Mouse (Mus musculus): Measurements from ENCODE around the gene Tmed9. TPM values are rescaled to one million over a fixed set of nuclear protein-coding genes. Genes with fewer than 3 reads are reported as not detected.
"Not testable (repeated sequence)": the region's sequence is repeated elsewhere in the genome, so short reads cannot be mapped to it uniquely, and the experiment has no call there.

The Tmed9 gene
- polyA plus RNA-seq, 1 experiment = 90.3 TPM

DNA sequence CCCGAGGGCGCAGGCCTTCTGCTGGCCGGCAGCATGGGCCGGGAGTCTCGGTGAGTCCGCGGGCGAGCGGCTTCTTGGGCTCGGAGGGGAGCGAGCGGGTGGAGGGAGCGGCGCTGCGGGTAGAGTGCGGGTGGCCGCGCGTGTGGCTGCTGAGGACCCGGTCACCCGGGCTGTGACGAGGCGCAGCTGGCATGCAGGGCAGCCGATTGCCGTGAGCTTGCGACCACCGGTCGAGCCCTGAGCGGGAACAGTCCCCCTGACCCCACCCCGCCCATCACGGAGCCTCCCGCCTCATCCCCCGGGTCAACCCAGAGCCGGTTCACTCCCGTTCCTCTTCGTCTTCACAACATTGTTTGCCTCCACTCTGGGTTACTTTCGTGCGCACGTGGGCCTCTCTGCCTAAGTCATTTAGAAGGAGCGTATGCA lies 61.6 kb downstream of the Tmed9 start:
- TF ChIP-seq POLR2A (IDR thresholded peaks at IDR 0.05; ENCODE audit: borderline replicate concordance, low read depth, low read length) (no peak), CTCF (IDR thresholded peaks at IDR 0.05; ENCODE audit: low read depth, low read length) (no peak)
- Histone ChIP-seq H3K27ac (ENCODE audit: insufficient read depth, low read depth, low read length) (0 out of 2 replicates have a peak overlapping the region, but pooled peaks have one; percentile 19), H3K4me3 (ENCODE audit: insufficient read depth, low read length) (peak overlapping the region; percentile 97), H3K4me1 (ENCODE audit: control insufficient read depth, insufficient read depth, low read length) (peaks cover 7% of the 10 kb centered on the region)

DNA sequence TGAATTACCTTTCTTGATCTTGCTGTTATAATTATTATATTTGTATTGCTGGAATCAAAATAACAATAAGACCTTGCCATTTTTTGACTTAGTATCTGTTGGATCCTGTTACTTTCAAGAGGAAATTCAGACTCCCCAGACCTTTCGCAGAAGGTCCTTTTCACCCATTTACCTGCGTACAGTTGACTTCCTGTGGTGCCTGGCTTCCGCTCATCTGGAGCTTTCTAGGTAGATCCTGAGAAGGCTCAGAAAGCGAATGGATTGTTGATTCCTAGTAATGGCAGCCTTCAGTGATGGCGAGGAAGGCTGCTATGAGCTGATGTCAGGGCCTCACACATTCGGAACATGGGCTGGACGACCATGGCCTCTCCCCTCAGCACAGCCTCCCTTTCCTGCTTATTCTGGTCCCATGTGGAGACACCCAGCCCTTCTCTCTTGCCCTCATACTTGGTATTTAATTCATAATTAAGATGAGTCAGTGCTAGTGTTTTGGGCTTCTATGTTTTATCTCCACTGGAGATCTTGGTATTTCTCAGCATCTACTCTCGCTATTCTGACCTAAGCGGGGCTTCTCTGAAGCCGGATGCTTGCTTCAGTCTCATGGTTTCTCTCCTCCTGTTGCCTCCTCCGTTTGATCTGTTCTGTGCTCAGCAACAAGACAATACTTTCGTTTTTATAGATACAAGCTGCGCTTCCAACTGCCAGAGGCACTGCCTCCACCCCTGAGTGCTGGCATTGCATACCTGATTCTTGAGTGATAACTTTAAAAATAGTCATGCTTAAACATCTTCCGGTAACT lies 62.9 kb downstream of the Tmed9 start:
- peaks cover 7% of the 10 kb centered on the region for H3K4me1 ChIP-seq (ENCODE audit: control insufficient read depth, insufficient read depth, low read length)
- peak overlapping the region; percentile 97; the same call in 1 of the 2 replicates for H3K4me3 ChIP-seq (ENCODE audit: insufficient read depth, low read length)
- no peak overlapping the region for H3K27ac ChIP-seq (ENCODE audit: insufficient read depth, low read depth, low read length)
- TF ChIP-seq CTCF (IDR thresholded peaks at IDR 0.05; ENCODE audit: low read depth, low read length) (no peak), POLR2A (IDR thresholded peaks at IDR 0.05; ENCODE audit: borderline replicate concordance, low read depth, low read length) (no peak)

DNA sequence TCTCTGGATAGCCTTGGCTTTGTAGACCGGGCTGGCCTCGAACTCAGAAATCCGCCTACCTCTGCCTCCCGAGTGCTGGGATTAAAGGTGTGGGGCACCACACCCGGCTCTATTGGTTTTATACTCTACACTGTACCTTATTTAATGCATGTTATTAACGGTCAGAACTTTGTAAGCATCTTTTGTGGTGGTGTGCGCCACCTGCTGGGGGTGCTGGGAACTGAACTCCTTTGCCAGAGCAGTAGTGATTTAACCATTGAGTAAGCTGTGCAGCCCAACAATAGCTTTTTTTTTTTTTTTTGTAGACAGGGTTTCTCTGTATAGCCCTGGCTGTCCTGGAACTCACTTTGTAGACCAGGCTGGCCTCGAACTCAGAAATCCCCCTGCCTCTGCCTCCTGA lies 66.9 kb downstream of the Tmed9 start:
- TF ChIP-seq CTCF (IDR thresholded peaks at IDR 0.05; ENCODE audit: low read depth, low read length) = peak; percentile 78
- H3K4me1 ChIP-seq (ENCODE audit: control insufficient read depth, insufficient read depth, low read length); H3K4me3 ChIP-seq (ENCODE audit: insufficient read depth, low read length); H3K27ac ChIP-seq (ENCODE audit: insufficient read depth, low read depth, low read length): not testable (repeated sequence)

DNA sequence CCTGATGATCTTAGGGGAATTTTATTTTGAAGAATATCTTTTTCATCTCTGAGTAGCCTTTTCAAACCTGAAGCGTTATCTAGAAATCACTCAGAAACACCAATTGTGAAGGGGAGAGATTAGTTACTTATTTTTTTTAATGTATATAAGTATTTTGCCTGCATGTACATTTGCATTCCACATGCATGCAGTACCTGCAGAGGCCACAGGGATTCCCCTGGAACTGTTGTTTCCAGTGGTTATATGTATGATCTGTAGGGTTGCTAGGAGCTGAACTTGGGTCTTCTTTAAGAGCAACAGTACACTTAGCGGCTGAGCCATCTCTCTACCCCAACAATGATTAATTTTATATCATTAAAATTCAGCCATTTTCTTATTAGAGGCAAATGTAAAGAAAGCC lies 71.0 kb downstream of the Tmed9 start:
- H3K4me3 ChIP-seq (ENCODE audit: insufficient read depth, low read length) = no peak overlapping the region
- H3K4me1 ChIP-seq (ENCODE audit: control insufficient read depth, insufficient read depth, low read length) = no peaks in the 10 kb centered on the region
- TF ChIP-seq POLR2A (IDR thresholded peaks at IDR 0.05; ENCODE audit: borderline replicate concordance, low read depth, low read length) (no peak), CTCF (IDR thresholded peaks at IDR 0.05; ENCODE audit: low read depth, low read length) (no peak)
- H3K27ac ChIP-seq (ENCODE audit: insufficient read depth, low read depth, low read length) = no peak overlapping the region

Other genes with a start within 250 kb of the Tmed9 start
- gene Mxd3, start 243.9 kb upstream of the Tmed9 start, polyA plus RNA-seq (2012; ENCODE audit: insufficient read depth, insufficient read length, missing spikeins) = 8.6 and 8.8 TPM in 2 replicates
- 94.1 and 94.6 TPM in 2 replicates for gene Lman2, start 210.9 kb upstream of the Tmed9 start, polyA plus RNA-seq (2012; ENCODE audit: insufficient read depth, insufficient read length, missing spikeins)
- 34.7 and 39.1 TPM in 2 replicates for gene Rgs14, start 204.0 kb upstream of the Tmed9 start, polyA plus RNA-seq (2012; ENCODE audit: insufficient read depth, insufficient read length, missing spikeins)
- gene Slc34a1, start 175.5 kb upstream of the Tmed9 start, polyA plus RNA-seq (2012; ENCODE audit: insufficient read depth, insufficient read length, missing spikeins) = not detected in 2 replicates
- not detected in 2 replicates for gene Pfn3, start 158.5 kb upstream of the Tmed9 start, polyA plus RNA-seq (2012; ENCODE audit: insufficient read depth, insufficient read length, missing spikeins)
- not detected in 2 replicates for gene F12, start 146.9 kb upstream of the Tmed9 start, polyA plus RNA-seq (2012; ENCODE audit: insufficient read depth, insufficient read length, missing spikeins)
- 42.1 and 43.0 TPM in 2 replicates for gene Grk6, start 128.7 kb upstream of the Tmed9 start, polyA plus RNA-seq (2012; ENCODE audit: insufficient read depth, insufficient read length, missing spikeins)
- not detected in 2 replicates for gene Prr7, start 109.5 kb upstream of the Tmed9 start, polyA plus RNA-seq (2012; ENCODE audit: insufficient read depth, insufficient read length, missing spikeins)
- 0.62 and 1.2 TPM in 2 replicates for gene Dbn1, start 85.6 kb upstream of the Tmed9 start, polyA plus RNA-seq (2012; ENCODE audit: insufficient read depth, insufficient read length, missing spikeins)
- 6.0 TPM in 2 replicates for gene Pdlim7, start 60.1 kb upstream of the Tmed9 start, polyA plus RNA-seq (2012; ENCODE audit: insufficient read depth, insufficient read length, missing spikeins)
- gene Dok3, start 44.4 kb upstream of the Tmed9 start, polyA plus RNA-seq (2012; ENCODE audit: insufficient read depth, insufficient read length, missing spikeins) = 87.8 and 94.2 TPM in 2 replicates
- gene Ddx41, start 37.1 kb upstream of the Tmed9 start, polyA plus RNA-seq (2012; ENCODE audit: insufficient read depth, insufficient read length, missing spikeins) = 39.1 and 39.8 TPM in 2 replicates
- 45.6 and 47.6 TPM in 2 replicates for gene Fam193b, start 2.6 kb upstream of the Tmed9 start, polyA plus RNA-seq (2012; ENCODE audit: insufficient read depth, insufficient read length, missing spikeins)
- 25.2 and 27.5 TPM in 2 replicates for gene B4galt7, start 26.2 kb downstream of the Tmed9 start, polyA plus RNA-seq (2012; ENCODE audit: insufficient read depth, insufficient read length, missing spikeins)
- 44.9 and 45.8 TPM in 2 replicates for gene Caml, start 49.3 kb downstream of the Tmed9 start, polyA plus RNA-seq (2012; ENCODE audit: insufficient read depth, insufficient read length, missing spikeins)
- gene Ddx46, start 61.3 kb downstream of the Tmed9 start, polyA plus RNA-seq (2012; ENCODE audit: insufficient read depth, insufficient read length, missing spikeins) = 53.3 and 59.2 TPM in 2 replicates
- 46.8 and 50.4 TPM in 2 replicates for gene B230219D22Rik, start 119.4 kb downstream of the Tmed9 start, polyA plus RNA-seq (2012; ENCODE audit: insufficient read depth, insufficient read length, missing spikeins)
- gene Txndc15, start 140.9 kb downstream of the Tmed9 start, polyA plus RNA-seq (2012; ENCODE audit: insufficient read depth, insufficient read length, missing spikeins) = 51.5 and 54.5 TPM in 2 replicates
- gene Pcbd2, start 153.6 kb downstream of the Tmed9 start, polyA plus RNA-seq (2012; ENCODE audit: insufficient read depth, insufficient read length, missing spikeins) = 55.0 and 57.0 TPM in 2 replicates
- not detected in 2 replicates for gene Catsper3, start 210.8 kb downstream of the Tmed9 start, polyA plus RNA-seq (2012; ENCODE audit: insufficient read depth, insufficient read length, missing spikeins)

All from bone marrow macrophage, adult 2 months (primary cell).